In genomic region chr12:91742916-91743315, GRCm38 (mm10) we compare ENCODE assay signal across 15 mouse cellular contexts.
"Had no signal": no experiment of that assay in that cellular context is flagged by ENCODE, and none has a peak within 500 bp of the region (broad histone marks: within the 10 kb centered on the region; RNA-seq: fewer than 3 reads in every experiment).

No protein-coding gene starts in this region.

- H3K4me1 ChIP-seq: limb, embryonic 10.5 days had no signal

- H3K4me2 ChIP-seq: intestine, embryonic 15.5 days; limb, embryonic 13.5 days; midbrain, embryonic 11.5 days had no signal

- H3K27me3 ChIP-seq: intestine, embryonic 15.5 days; limb, embryonic 13.5 days had no signal

- H3K4me3 ChIP-seq: intestine, embryonic 15.5 days; limb, embryonic 10.5 days; limb, embryonic 13.5 days had no signal

- H3K9me3 ChIP-seq: intestine, embryonic 15.5 days; limb, embryonic 10.5 days; limb, embryonic 13.5 days had no signal

- DNase-seq: kidney, adult 11 months; kidney, adult 8-10 months; kidney, postnatal 14 days; kidney, postnatal 4 days; lung, adult 2 months; lung, postnatal 14 days; midbrain, embryonic 14.5 days; thymus, adult 18-20 months; thymus, postnatal 14 days; thymus, postnatal 4 days had no signal

- H3K9ac ChIP-seq: intestine, embryonic 15.5 days; limb, embryonic 13.5 days had no signal

- H3K36me3 ChIP-seq: intestine, embryonic 15.5 days; limb, embryonic 10.5 days; limb, embryonic 13.5 days had no signal

- H3K27ac ChIP-seq: intestine, embryonic 15.5 days; limb, embryonic 10.5 days; limb, embryonic 13.5 days; macrophage had no signal

- ATAC-seq: intestine, embryonic 15.5 days had no signal
